In genomic region chr6:85867726-85868690, GRCm38 (mm10) we compare ENCODE assay signal across 27 mouse cellular contexts. TPM values are rescaled to one million over a fixed set of nuclear protein-coding genes. Genes with fewer than 3 reads are reported as not detected.
DNase-seq lines count a peak whose midpoint lies in the region; ATAC-seq and TF ChIP-seq lines count a peak whose summit lies in the region.
"Had no signal": no experiment of that assay in that cellular context is flagged by ENCODE, and none has a peak within 500 bp of the region (broad histone marks: within the 10 kb centered on the region; RNA-seq: fewer than 3 reads in every experiment).

No protein-coding gene starts in this region.

- no peaks in the 10 kb centered on the region for H3K36me3 ChIP-seq in kidney, postnatal 0 days (ENCODE audit: insufficient read depth, low read length)
- no peaks in the 10 kb centered on the region for H3K36me3 ChIP-seq in hindbrain, embryonic 13.5 days
- no peaks in the 10 kb centered on the region for H3K36me3 ChIP-seq in midbrain, embryonic 10.5 days
- H3K36me3 ChIP-seq: embryonic facial prominence, embryonic 15.5 days; hindbrain, embryonic 15.5 days; limb, embryonic 10.5 days had no signal

- no peak for TF ChIP-seq CTCF in kidney, postnatal 0 days (IDR thresholded peaks at IDR 0.05; ENCODE audit: low read depth)

- H3K4me3 ChIP-seq in kidney, postnatal 0 days (replicated peaks; ENCODE audit: low read depth, low read length): no peak overlapping the region
- no peak overlapping the region for H3K4me3 ChIP-seq in hindbrain, embryonic 13.5 days
- H3K4me3 ChIP-seq in midbrain, embryonic 10.5 days: no peak overlapping the region
- H3K4me3 ChIP-seq: embryonic facial prominence, embryonic 15.5 days; heart, adult 2 months; hindbrain, embryonic 15.5 days; left cerebral cortex, adult 2 months; limb, embryonic 10.5 days; myocyte had no signal

- no peak overlapping the region for H3K27ac ChIP-seq in kidney, postnatal 0 days
- no peak overlapping the region for H3K27ac ChIP-seq in hindbrain, embryonic 13.5 days
- no peak overlapping the region for H3K27ac ChIP-seq in midbrain, embryonic 10.5 days (replicated peaks)
- H3K27ac ChIP-seq: embryonic facial prominence, embryonic 15.5 days; heart, adult 2 months; hindbrain, embryonic 15.5 days; left cerebral cortex, adult 2 months; limb, embryonic 10.5 days; macrophage had no signal

- H3K9ac ChIP-seq in kidney, postnatal 0 days (ENCODE audit: low read depth, low read length): no peak overlapping the region
- H3K9ac ChIP-seq in hindbrain, embryonic 13.5 days: no peak overlapping the region
- H3K9ac ChIP-seq: embryonic facial prominence, embryonic 15.5 days; hindbrain, embryonic 15.5 days had no signal

- peak; percentile 34 for DNase-seq in adrenal gland, adult 8-10 months
- no peak for DNase-seq in adrenal gland, postnatal 25 days
- peak; percentile 28 for DNase-seq in testis, postnatal 10 days (ENCODE audit: low spot score)
- DNase-seq in testis, postnatal 14 days (ENCODE audit: low spot score): no peak
- peak; percentile 12 for DNase-seq in kidney, postnatal 0 days (ENCODE audit: low spot score)
- no peak for DNase-seq in spleen, postnatal 10 days (ENCODE audit: low spot score in 2 of 2)
- no peak for DNase-seq in midbrain, embryonic 10.5 days (ENCODE audit: low spot score)
- DNase-seq: cerebellum, adult 8-10 months; gastrocnemius, postnatal 10 days; heart, adult 2 months; heart, postnatal 36 days; liver; thymus, postnatal 14 days had no signal

- no peak overlapping the region for H3K4me2 ChIP-seq in kidney, postnatal 0 days (ENCODE audit: low read length)
- no peak overlapping the region for H3K4me2 ChIP-seq in hindbrain, embryonic 13.5 days
- H3K4me2 ChIP-seq: embryonic facial prominence, embryonic 15.5 days; hindbrain, embryonic 15.5 days had no signal

- 58% methylated on average over 8 of the region's 8 CpGs for WGBS in kidney, postnatal 0 days
- 89% methylated on average over 8 of the region's 8 CpGs for WGBS in hindbrain, embryonic 13.5 days
- 77% methylated on average over 8 of the region's 8 CpGs for WGBS in midbrain, embryonic 10.5 days

- H3K9me3 ChIP-seq in kidney, postnatal 0 days (replicated peaks; ENCODE audit: low read length): no peaks in the 10 kb centered on the region
- H3K9me3 ChIP-seq in hindbrain, embryonic 13.5 days: no peaks in the 10 kb centered on the region
- no peaks in the 10 kb centered on the region for H3K9me3 ChIP-seq in midbrain, embryonic 10.5 days (replicated peaks)
- H3K9me3 ChIP-seq: embryonic facial prominence, embryonic 15.5 days; hindbrain, embryonic 15.5 days; limb, embryonic 10.5 days had no signal

- ATAC-seq in kidney, postnatal 0 days (replicated peaks; ENCODE audit: low FRiP score, low read depth): no peak
- ATAC-seq in hindbrain, embryonic 13.5 days (ENCODE audit: low FRiP score): no peak
- ATAC-seq: forebrain, embryonic 14.5 days; lung, postnatal 0 days; midbrain, embryonic 16.5 days had no signal

- no peaks in the 10 kb centered on the region for H3K27me3 ChIP-seq in kidney, postnatal 0 days (ENCODE audit: insufficient read depth, low read length)
- no peaks in the 10 kb centered on the region for H3K27me3 ChIP-seq in hindbrain, embryonic 13.5 days
- no peaks in the 10 kb centered on the region for H3K27me3 ChIP-seq in midbrain, embryonic 10.5 days (ENCODE audit: low read depth, poor library complexity, severe bottlenecking)
- H3K27me3 ChIP-seq: embryonic facial prominence, embryonic 15.5 days; hindbrain, embryonic 15.5 days had no signal

- H3K4me1 ChIP-seq in kidney, postnatal 0 days (replicated peaks; ENCODE audit: insufficient read depth, low read length): no peaks in the 10 kb centered on the region
- H3K4me1 ChIP-seq in hindbrain, embryonic 13.5 days (replicated peaks): no peaks in the 10 kb centered on the region
- no peaks in the 10 kb centered on the region for H3K4me1 ChIP-seq in midbrain, embryonic 10.5 days
- H3K4me1 ChIP-seq: embryonic facial prominence, embryonic 15.5 days; hindbrain, embryonic 15.5 days; limb, embryonic 10.5 days had no signal

RNA-seq across cellular contexts. Expression of gene Nat8f2, which starts 0.9 kb away (rescaled TPM):
- total RNA-seq in adrenal gland, adult 8-10 months (2022): 1 to 10 TPM; 3.6 to 8.9 (median 5.8) TPM
- 3.0 and 3.7 TPM in 2 replicates for total RNA-seq in adrenal gland, postnatal 25 days (2021)
- polyA plus RNA-seq in kidney, postnatal 0 days (2015; fragmentation: Nextera tagmentation; extraction: Ambion mirVana): 2.2 and 2.6 TPM in 2 replicates
- not detected in 2 replicates for polyA plus RNA-seq in hindbrain, embryonic 13.5 days (2015; fragmentation: Nextera tagmentation; extraction: Ambion mirVana)
- polyA plus RNA-seq in midbrain, embryonic 10.5 days (2016; fragmentation: Nextera tagmentation; extraction: Ambion mirVana): not detected in 2 replicates
- total RNA-seq: heart, postnatal 36 days had no signal
- polyA plus RNA-seq: forebrain, embryonic 14.5 days; heart, adult 2 months; heart, embryonic 14.5 days; hindbrain, embryonic 15.5 days; limb, embryonic 10.5 days; liver, embryonic 16.5 days; lung, postnatal 0 days; macrophage; myocyte; neural tube, embryonic 14.5 days had no signal

RNA-seq across cellular contexts. Expression of gene Nat8, which starts 36.1 kb away (rescaled TPM):
- 10 to 100 TPM in 3 of 4 experiments, 1 to 10 TPM in 1; 9.3 to 39.6 (median 18.5) TPM for total RNA-seq in adrenal gland, adult 8-10 months (2022)
- total RNA-seq in adrenal gland, postnatal 25 days (2021): 2.0 and 4.5 TPM in 2 replicates
- 18.0 and 26.8 TPM in 2 replicates for polyA plus RNA-seq in kidney, postnatal 0 days (2015; fragmentation: Nextera tagmentation; extraction: Ambion mirVana)
- not detected in 2 replicates for polyA plus RNA-seq in hindbrain, embryonic 13.5 days (2015; fragmentation: Nextera tagmentation; extraction: Ambion mirVana)
- polyA plus RNA-seq in midbrain, embryonic 10.5 days (2016; fragmentation: Nextera tagmentation; extraction: Ambion mirVana): not detected in 2 replicates
- total RNA-seq: gastrocnemius, postnatal 10 days; heart, adult 2 months; heart, postnatal 36 days had no signal
- polyA plus RNA-seq: embryonic facial prominence, embryonic 15.5 days; forebrain, embryonic 14.5 days; heart, adult 2 months; heart, embryonic 14.5 days; hindbrain, embryonic 15.5 days; limb, embryonic 10.5 days; lung, postnatal 0 days; macrophage; myocyte; neural tube, embryonic 14.5 days had no signal

RNA-seq across cellular contexts. Expression of gene Nat8f4, which starts 36.7 kb away (rescaled TPM):
- 10 to 100 TPM; 19.3 to 26.1 (median 22.0) TPM for total RNA-seq in adrenal gland, adult 8-10 months (2022)
- total RNA-seq in adrenal gland, postnatal 25 days (2021): 13.8 and 22.7 TPM in 2 replicates
- polyA plus RNA-seq in kidney, postnatal 0 days (2015; fragmentation: Nextera tagmentation; extraction: Ambion mirVana): 7.2 and 7.7 TPM in 2 replicates
- polyA plus RNA-seq in hindbrain, embryonic 13.5 days (2015; fragmentation: Nextera tagmentation; extraction: Ambion mirVana): 6.8 and 6.9 TPM in 2 replicates
- 5.6 and 6.0 TPM in 2 replicates for polyA plus RNA-seq in midbrain, embryonic 10.5 days (2016; fragmentation: Nextera tagmentation; extraction: Ambion mirVana)

RNA-seq across cellular contexts. Expression of gene Tprkb, which starts 43.7 kb away (rescaled TPM):
- total RNA-seq in adrenal gland, adult 8-10 months (2022): 10 to 100 TPM; 61.2 to 72.8 (median 68.0) TPM
- total RNA-seq in adrenal gland, postnatal 25 days (2021): 49.3 and 66.9 TPM in 2 replicates
- polyA plus RNA-seq in kidney, postnatal 0 days (2015; fragmentation: Nextera tagmentation; extraction: Ambion mirVana): 53.3 and 54.3 TPM in 2 replicates
- polyA plus RNA-seq in hindbrain, embryonic 13.5 days (2015; fragmentation: Nextera tagmentation; extraction: Ambion mirVana): 50.0 and 55.5 TPM in 2 replicates
- 30.6 and 35.9 TPM in 2 replicates for polyA plus RNA-seq in midbrain, embryonic 10.5 days (2016; fragmentation: Nextera tagmentation; extraction: Ambion mirVana)

RNA-seq across cellular contexts. Expression of gene Nat8f5, which starts 47.2 kb away (rescaled TPM):
- total RNA-seq in adrenal gland, adult 8-10 months (2022): 10 to 100 TPM; 12.6 to 50.0 (median 21.5) TPM
- total RNA-seq in adrenal gland, postnatal 25 days (2021): 2.6 and 6.1 TPM in 2 replicates
- 0.88 and 1.1 TPM in 2 replicates for polyA plus RNA-seq in kidney, postnatal 0 days (2015; fragmentation: Nextera tagmentation; extraction: Ambion mirVana)
- 0.29 TPM in 1 of 2 replicates, not detected in the other for polyA plus RNA-seq in hindbrain, embryonic 13.5 days (2015; fragmentation: Nextera tagmentation; extraction: Ambion mirVana)
- polyA plus RNA-seq in midbrain, embryonic 10.5 days (2016; fragmentation: Nextera tagmentation; extraction: Ambion mirVana): 0.14 TPM in 1 of 2 replicates, not detected in the other
- total RNA-seq: heart, adult 2 months; heart, postnatal 36 days had no signal
- polyA plus RNA-seq: embryonic facial prominence, embryonic 15.5 days; forebrain, embryonic 14.5 days; heart, adult 2 months; heart, embryonic 14.5 days; intestine, embryonic 14.5 days; limb, embryonic 10.5 days; liver, embryonic 16.5 days; lung, postnatal 0 days; macrophage; myocyte; neural tube, embryonic 14.5 days had no signal

Comparison
In these comparisons a context has a peak if more than half of its experiments do, and no peak if none do; other contexts are left out.
1. DNase-seq: peak in adrenal gland, adult 8-10 months (single experiment), testis, postnatal 10 days (single experiment) and kidney, postnatal 0 days (single experiment); none in adrenal gland, postnatal 25 days (single experiment), testis, postnatal 14 days (single experiment), spleen, postnatal 10 days (0 of 2) and midbrain, embryonic 10.5 days (single experiment).
2. RNA of gene Nat8, which starts 36.1 kb away (polyA plus RNA-seq): 18.0 to 26.8 TPM in kidney, postnatal 0 days; not detected in hindbrain, embryonic 13.5 days and not detected in midbrain, embryonic 10.5 days; every median in the first group is over 10 times any median in the second.